Mouse (Mus musculus) cerebellum, adult 18-20 months (tissue): ENCODE measurements around the gene Top2b.
A peak's percentile ranks its signal among the peaks of the same experiment; 100 is the strongest.

ENCODE experiments used
- DNase-seq, 2 experiments: peaks; one replicate each; pipeline ENCODE4 v3.0.0; 2021

The Top2b gene

GRCm38 (mm10) chr14:16364878-16365337, at the start of gene Top2b:
TSS of gene Top2b (plus strand) at chr14:16365179.
- peak; percentile 97 for DNase-seq

DNA sequence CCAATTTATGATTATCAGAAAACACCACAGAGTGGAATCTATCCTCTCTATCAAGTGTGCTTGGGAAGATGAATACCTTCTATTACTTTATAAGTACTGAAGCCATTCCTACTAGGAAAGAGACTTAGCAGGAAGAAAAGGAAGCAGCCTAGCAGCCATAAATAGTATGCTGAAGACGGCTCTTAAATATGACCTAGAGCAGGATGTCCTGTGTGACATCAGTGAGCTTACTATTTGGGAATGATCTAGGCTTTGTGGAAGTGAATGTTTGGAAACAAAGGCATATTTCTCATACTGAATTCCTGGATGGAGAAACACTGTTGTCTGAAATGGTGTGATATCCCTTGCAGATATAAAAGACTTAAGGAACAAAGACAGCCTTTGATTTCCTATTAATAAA, 48.3 kb upstream of the Top2b start:
- DNase-seq = no peak

- no peak for DNase-seq
Observed at GRCm38 (mm10) chr14:16319818-16320217, 45.2 kb upstream of the Top2b start.

DNA sequence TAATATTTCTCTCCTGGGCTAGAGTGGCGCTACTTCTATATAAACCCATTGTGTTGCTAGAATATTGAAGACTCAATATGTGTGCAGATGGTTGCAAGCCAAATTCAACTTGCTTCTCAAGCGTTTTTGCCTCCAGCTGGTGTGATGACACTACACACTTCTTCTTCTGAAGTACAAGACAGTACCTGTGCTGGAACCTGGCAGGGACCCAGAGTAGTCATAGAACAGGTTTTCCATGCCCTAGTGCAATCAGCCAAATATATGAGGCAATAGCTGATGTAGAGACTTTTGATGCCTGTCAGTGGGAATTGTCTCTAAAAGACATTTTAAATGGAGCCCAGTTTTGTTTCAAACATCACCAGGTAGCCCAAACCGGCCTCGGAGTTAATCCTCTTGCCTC, 40.6 kb upstream of the Top2b start:
- no peak for DNase-seq

GRCm38 (mm10) chr14:16325208-16325607, 39.8 kb upstream of the Top2b start:
- DNase-seq = no peak

DNA sequence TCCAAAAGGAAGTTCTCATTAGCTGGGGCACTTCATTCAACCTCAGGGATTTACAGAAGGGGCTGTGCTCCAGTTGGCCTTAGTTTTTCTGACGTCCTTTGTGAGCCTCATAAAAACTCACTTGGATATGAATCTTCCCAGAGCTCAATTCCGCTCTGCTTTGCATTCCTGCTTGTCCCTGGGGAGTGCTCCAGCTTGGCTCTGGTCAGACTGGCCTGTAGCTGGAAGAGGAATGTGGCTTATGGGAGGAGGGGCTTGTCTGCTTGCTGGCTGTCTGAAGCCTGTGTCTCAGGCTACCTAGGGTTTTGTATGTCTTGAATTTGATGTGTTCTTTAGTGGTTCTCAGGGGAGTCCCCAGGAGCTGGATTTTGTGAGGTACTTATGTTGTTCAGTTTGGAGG, 36.4 kb upstream of the Top2b start:
- DNase-seq = no peak

DNA sequence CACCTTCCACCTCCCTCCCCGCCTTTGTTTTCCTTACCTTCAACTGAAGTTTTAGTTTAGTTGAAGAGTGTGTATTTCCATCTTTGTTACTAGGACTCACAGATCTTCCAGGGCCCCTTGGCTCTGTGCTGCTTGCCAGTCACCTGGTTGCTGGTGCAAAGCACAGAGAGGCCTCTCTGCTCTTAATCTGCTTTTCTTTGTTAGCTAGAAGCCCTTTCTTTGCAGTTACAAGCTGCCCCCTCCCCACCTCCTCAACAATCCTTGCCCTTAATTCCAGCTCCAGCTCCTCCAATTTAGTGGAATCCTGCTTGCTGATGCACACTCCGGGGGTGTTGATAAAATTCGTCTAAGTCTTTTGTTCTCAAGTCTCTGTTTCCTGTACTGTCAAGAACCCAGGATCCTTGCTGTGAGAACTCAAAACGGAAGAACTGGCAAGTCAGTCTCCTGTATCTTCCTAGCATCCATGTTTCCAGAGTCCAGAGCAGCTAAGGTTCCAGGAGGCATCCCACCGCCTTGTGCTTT, 36.0 kb upstream of the Top2b start:
- DNase-seq = no peak

DNA sequence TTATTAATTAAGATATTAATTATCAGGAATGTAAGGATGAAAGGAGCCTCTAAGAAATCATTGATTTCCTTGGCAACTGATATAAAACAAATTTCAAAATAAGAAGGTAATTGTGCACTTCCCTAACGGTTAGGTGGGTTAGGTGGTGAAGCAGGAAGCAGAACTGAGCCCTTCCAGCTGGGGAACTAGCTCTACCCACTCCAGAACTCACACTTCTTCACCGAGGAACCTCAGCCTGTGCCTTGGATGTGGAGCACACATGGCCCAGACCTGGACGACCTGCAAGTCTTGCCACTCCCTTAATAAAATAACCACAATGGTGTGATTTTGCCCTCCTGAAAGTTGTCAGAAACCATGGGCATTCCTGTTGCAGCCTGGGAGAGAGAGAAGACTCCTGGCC, 35.2 kb upstream of the Top2b start:
- DNase-seq = no peak

GRCm38 (mm10) chr14:16334260-16334659, 30.7 kb upstream of the Top2b start:
- DNase-seq = no peak

- no peak for DNase-seq
Observed at GRCm38 (mm10) chr14:16335835-16336417, 29.1 kb upstream of the Top2b start.

GRCm38 (mm10) chr14:16347505-16347904, 17.5 kb upstream of the Top2b start:
- DNase-seq = no peak

- DNase-seq = no peak
Observed at GRCm38 (mm10) chr14:16359704-16360103, 5.3 kb upstream of the Top2b start.

- DNase-seq = peak; percentile 67 to 71
Observed at GRCm38 (mm10) chr14:16364161-16364831, 683 bp upstream of the Top2b start.

GRCm38 (mm10) chr14:16365362-16366173, 589 bp downstream of the Top2b start:
- peak; percentile 73 to 82 for DNase-seq

DNA sequence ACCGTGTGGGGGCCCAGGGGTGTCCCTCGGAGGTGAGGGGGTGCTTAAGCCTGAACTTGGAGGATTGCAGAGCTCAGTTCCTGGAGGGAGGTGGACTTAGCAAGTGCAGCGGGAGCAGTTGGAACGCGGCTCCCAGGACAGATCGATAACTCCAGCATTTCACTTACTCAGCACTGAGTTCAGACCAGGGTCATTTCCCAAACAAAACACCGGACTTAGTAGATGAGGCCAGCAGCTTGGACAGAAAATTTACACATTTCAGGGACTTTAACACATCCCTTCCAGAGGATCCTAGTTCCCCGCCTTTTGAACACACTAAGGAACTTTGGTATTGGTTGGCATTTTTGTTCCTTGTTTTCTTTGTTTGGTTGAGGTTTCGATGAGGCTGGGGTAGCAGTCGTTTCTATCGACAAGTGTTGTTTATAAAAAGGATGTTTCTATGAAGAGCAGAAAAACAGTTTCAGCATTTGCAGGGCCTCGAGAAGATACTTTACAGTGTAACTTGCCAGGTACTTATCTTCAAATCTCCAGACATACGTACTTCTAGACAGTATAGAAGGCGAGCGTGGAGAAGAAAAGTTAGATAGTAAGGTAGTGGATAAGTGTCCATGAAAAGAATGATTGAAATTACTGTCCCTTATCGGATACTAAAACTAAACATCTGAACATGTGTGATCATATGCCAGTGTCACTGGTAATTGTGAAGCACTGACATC, 1.4 kb downstream of the Top2b start:
- DNase-seq = no peak

GRCm38 (mm10) chr14:16366986-16367385, 2.0 kb downstream of the Top2b start:
- DNase-seq = peak in 1 of 2 experiments; percentile 15

DNA sequence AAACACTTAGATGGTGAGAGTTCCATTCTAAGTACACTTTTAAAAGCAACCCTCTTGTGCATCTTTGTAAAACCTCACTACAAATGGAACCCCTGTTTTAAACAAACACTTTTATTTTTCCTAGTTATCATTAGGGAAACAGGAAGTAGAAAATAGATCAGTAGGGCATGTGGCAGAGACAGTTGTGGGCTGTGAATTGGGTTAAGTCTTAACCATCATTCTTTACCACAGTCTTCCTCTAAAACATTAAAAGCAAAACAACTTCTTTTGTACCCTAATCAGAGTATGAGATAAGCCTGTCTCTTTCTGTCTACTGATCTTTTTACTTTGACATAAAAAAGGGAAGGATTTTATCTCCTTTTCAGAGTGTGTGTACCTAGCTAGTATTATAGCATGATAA, 7.8 kb downstream of the Top2b start:
- no peak for DNase-seq

DNA sequence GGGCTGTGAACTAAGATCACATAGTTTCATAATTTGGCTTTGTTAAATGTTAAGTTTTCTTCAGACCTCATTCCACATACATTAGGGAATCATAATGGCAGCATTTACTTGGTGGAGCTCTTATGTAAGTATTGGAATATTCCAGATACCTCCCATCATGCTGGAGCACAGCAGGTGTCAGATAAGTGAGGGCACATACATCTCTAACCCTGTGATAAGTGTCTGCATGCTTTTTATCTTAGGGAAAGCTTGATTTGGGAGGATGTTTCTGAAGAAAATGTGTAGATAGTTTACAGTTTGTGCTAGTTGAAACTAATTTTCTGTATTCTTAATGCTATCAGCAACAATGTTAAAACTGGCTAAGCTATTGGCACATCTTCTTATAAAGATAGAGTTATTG, 8.2 kb downstream of the Top2b start:
- DNase-seq = no peak

- peak; percentile 62 to 64 for DNase-seq
Observed at GRCm38 (mm10) chr14:16379917-16380570, 15.1 kb downstream of the Top2b start.

- no peak for DNase-seq
Observed at GRCm38 (mm10) chr14:16384783-16385182, 19.8 kb downstream of the Top2b start.

GRCm38 (mm10) chr14:16405187-16405586, 40.2 kb downstream of the Top2b start:
- DNase-seq = no peak

GRCm38 (mm10) chr14:16414163-16414562, 49.2 kb downstream of the Top2b start:
- no peak for DNase-seq
